Mouse (Mus musculus) midbrain, embryonic 13.5 days (tissue): ENCODE measurements around the gene Cpsf4. TPM values are rescaled to one million over a fixed set of nuclear protein-coding genes. Genes with fewer than 3 reads are reported as not detected.
"Not testable (repeated sequence)": the region's sequence is repeated elsewhere in the genome, so short reads cannot be mapped to it uniquely, and the experiment has no call there.

Experiments used
- ATAC-seq: fragments of 200-750 bp; cut with Nextera tagmentation; 2 replicates; pipeline ENCODE4 v1.8.0; 2017; ENCODE audit warnings: mild to moderate bottlenecking, moderate TSS enrichment, moderate library complexity
- H3K27ac ChIP-seq: fragments of 300-500 bp; sonication (generic); 2 replicates; pipeline ENCODE4 v1.5.1; 2015; ENCODE audit warnings: inconsistent platforms, mild to moderate bottlenecking, moderate library complexity
- H3K27me3 ChIP-seq: fragments of 300-500 bp; sonication (generic); 2 replicates; pipeline ENCODE4 v1.6.1; 2015; ENCODE audit warnings: mild to moderate bottlenecking, inconsistent platforms
- H3K36me3 ChIP-seq: fragments of 300-500 bp; sonication (generic); 2 replicates; pipeline ENCODE4 v1.6.1; 2015; ENCODE audit warnings: mild to moderate bottlenecking, inconsistent platforms
- H3K4me1 ChIP-seq: fragments of 300-500 bp; sonication (generic); replicated peaks from 2 replicates; pipeline ENCODE4 v1.6.1; 2015; ENCODE audit warnings: inconsistent platforms
- H3K4me2 ChIP-seq: fragments of 300-500 bp; sonication (generic); replicated peaks from 2 replicates; pipeline ENCODE4 v1.6.1; 2015; ENCODE audit warnings: moderate library complexity, mild to moderate bottlenecking, inconsistent platforms
- H3K4me3 ChIP-seq: fragments of 300-500 bp; sonication (generic); replicated peaks from 2 replicates; pipeline ENCODE4 v1.5.1; 2015; ENCODE audit warnings: mild to moderate bottlenecking, inconsistent platforms
- H3K9ac ChIP-seq: fragments of 300-500 bp; sonication (generic); replicated peaks from 2 replicates; pipeline ENCODE4 v1.6.1; 2015; ENCODE audit warnings: mild to moderate bottlenecking, inconsistent platforms
- H3K9me3 ChIP-seq: fragments of 300-500 bp; sonication (generic); 2 replicates; pipeline ENCODE4 v1.6.1; 2016; ENCODE audit warnings: mild to moderate bottlenecking, inconsistent platforms
- WGBS: fragments of 180-500 bp; shearing (Covaris S2); methylation state at CpG from one replicate; pipeline ENCODE4 v1.1.7; 2015; 5-methylcytosine and 5-hydroxymethylcytosine counted together
- polyA plus RNA-seq: library from polyadenylated mRNA; unstranded; fragments of >200 nt; fragmentation: Nextera tagmentation; extraction: Ambion mirVana; gene quantifications from 2 replicates; pipeline ENCODE4 v1.2.1, GENCODE M21; 2015

The Cpsf4 gene
- polyA plus RNA-seq: 57.2 and 58.9 TPM in 2 replicates

DNA sequence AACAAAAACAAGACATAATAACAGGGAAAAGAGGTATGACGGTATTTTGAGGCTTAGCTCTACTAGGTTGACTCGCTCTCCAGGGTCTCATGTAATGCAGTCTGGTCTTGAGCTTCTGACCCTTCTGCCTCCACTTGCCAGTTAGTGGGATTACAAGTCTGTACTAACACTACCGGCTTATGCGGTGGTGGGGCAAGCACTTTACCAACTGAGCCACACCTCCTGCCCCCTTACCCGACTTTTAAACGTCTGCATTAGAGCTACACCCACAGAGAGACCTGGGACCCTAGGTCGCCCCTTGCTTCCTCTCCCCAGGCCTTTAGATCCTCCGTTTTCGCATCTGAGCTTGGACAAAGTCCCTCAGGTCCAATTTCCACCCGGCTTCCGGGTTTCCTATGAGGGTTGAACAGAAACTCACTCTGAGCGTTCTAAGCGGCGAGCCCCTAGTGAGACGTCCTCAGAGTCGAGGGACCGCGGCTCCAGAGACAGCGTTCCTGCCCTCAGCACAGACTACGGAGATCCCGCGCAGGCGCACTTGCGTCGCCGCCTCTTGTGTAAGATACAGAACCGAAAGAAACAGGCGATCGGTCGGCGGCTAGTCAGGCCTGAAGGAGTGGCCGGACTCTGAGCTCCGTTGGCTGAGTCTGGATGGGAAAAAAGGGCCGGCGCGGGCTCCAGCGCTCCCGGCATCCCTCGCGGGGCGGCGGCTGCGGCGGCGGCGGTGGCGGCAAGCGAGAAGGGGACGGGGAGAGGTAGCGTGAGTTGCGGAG lies at the start of gene Cpsf4, which contains the start of gene Ptcd1:
TSS of gene Cpsf4 (plus strand) at position 678 of the 770 bp plus-strand sequence.
TSS of gene Ptcd1 (minus strand) at position 573 of the 770 bp plus-strand sequence.
- peak within 1 kb of the TSS; percentile 94 for H3K4me3 ChIP-seq
- H3K36me3 ChIP-seq: peaks cover 45% of the 10 kb centered on the region
- ATAC-seq: peak; percentile 96
- H3K9me3 ChIP-seq: no peaks in the 10 kb centered on the region
- H3K27me3 ChIP-seq: no peaks in the 10 kb centered on the region
- WGBS: under 1% methylated on average over 51 of the region's 51 CpGs
- peaks cover 27% of the 10 kb centered on the region for H3K4me1 ChIP-seq
- peak within 1 kb of the TSS; percentile 97 for H3K4me2 ChIP-seq
- H3K27ac ChIP-seq: peak within 1 kb of the TSS; percentile 81
- peak within 1 kb of the TSS; percentile 93 for H3K9ac ChIP-seq

DNA sequence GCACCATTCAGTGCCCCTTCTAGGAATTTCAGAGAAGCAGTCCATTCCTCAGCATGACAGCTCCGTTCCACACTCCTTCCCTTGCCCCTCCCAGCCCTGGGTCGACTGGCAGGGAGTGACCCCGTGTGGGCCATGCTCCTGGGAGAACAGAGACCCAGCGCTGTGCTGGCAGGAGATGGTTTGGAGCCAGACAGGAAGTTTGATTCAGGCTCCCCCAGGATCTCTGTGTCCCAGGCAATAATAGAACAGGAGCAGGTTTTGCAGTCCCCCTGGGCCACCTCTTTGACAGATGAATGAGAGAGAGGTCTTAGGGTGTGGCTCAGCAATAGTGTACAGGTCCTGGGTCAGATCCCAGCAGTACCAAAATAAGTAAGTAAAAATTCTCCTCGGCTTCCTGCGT lies 49.0 kb upstream of the Cpsf4 start:
- Histone ChIP-seq H3K27ac (no peak overlapping the region), H3K36me3 (no peaks in the 10 kb centered on the region), H3K27me3 (peaks cover 31% of the 10 kb centered on the region), H3K9me3 (no peaks in the 10 kb centered on the region), H3K4me3 (no peak overlapping the region), H3K4me1 (peaks cover 14% of the 10 kb centered on the region), H3K9ac (no peak overlapping the region), H3K4me2 (no peak overlapping the region)
- 70% methylated on average over 6 of the region's 6 CpGs for WGBS
- no peak for ATAC-seq

- Histone ChIP-seq H3K4me3 (no peak overlapping the region), H3K27ac (no peak overlapping the region), H3K9ac (no peak overlapping the region), H3K27me3 (peaks cover 27% of the 10 kb centered on the region), H3K36me3 (peaks cover 2% of the 10 kb centered on the region), H3K4me2 (no peak overlapping the region), H3K9me3 (no peaks in the 10 kb centered on the region), H3K4me1 (peaks cover 14% of the 10 kb centered on the region)
- WGBS: 88% methylated on average over 5 of the region's 5 CpGs
- no peak for ATAC-seq
Observed at GRCm38 (mm10) chr5:145118461-145118860, 48.6 kb upstream of the Cpsf4 start.

GRCm38 (mm10) chr5:145119385-145119784 lies 47.6 kb upstream of the Cpsf4 start:
- H3K9ac ChIP-seq: no peak overlapping the region
- no peak overlapping the region for H3K4me2 ChIP-seq
- H3K36me3 ChIP-seq: peaks cover 11% of the 10 kb centered on the region
- peaks cover 19% of the 10 kb centered on the region for H3K27me3 ChIP-seq
- no peaks in the 10 kb centered on the region for H3K9me3 ChIP-seq
- H3K4me3 ChIP-seq: no peak overlapping the region
- H3K27ac ChIP-seq: no peak overlapping the region
- WGBS: 87% methylated on average over 2 of the region's 2 CpGs
- ATAC-seq: no peak
- H3K4me1 ChIP-seq: peaks cover 6% of the 10 kb centered on the region; the same call in 1 of the 2 replicates

GRCm38 (mm10) chr5:145120921-145121320 lies 46.1 kb upstream of the Cpsf4 start:
- H3K27ac ChIP-seq: no peak overlapping the region
- no peaks in the 10 kb centered on the region for H3K9me3 ChIP-seq
- H3K27me3 ChIP-seq: 0 out of 2 replicates have a peak, but pooled peaks cover 5% of the 10 kb centered on the region
- H3K4me1 ChIP-seq: no peaks in the 10 kb centered on the region
- H3K36me3 ChIP-seq: peaks cover 27% of the 10 kb centered on the region
- no peak for ATAC-seq
- H3K4me3 ChIP-seq: no peak overlapping the region
- H3K9ac ChIP-seq: no peak overlapping the region
- 87% methylated on average over 7 of the region's 7 CpGs for WGBS
- H3K4me2 ChIP-seq: no peak overlapping the region

GRCm38 (mm10) chr5:145123396-145123795 lies 43.6 kb upstream of the Cpsf4 start:
- Histone ChIP-seq H3K27ac (no peak overlapping the region), H3K9me3 (no peaks in the 10 kb centered on the region), H3K27me3 (no peaks in the 10 kb centered on the region), H3K9ac (no peak overlapping the region), H3K4me2 (no peak overlapping the region), H3K36me3 (peaks cover 50% of the 10 kb centered on the region), H3K4me1 (no peaks in the 10 kb centered on the region), H3K4me3 (no peak overlapping the region)
- ATAC-seq: no peak
- WGBS: 95% methylated on average over 19 of the region's 19 CpGs

DNA sequence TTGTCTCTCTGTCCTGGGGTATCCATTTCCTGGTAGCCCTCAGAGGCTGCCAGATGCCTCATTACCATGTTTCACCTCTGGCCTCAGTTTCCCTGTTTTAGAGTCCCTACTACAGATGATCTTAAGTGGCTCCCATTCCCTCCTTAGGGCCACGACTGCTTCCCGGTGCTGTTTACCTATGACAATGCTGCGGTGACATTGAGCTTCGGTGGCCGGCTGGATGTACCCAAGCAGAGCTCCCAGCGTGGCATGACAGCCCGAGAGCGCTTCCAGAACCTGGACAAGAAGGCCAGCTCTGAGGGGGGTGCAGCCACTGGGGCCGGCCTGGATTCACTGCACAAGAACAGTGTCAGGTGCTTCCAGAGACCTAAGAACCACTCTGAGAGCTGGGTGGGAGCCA lies 40.4 kb upstream of the Cpsf4 start:
- no peak overlapping the region for H3K9ac ChIP-seq
- H3K27ac ChIP-seq: no peak overlapping the region
- no peak overlapping the region for H3K4me2 ChIP-seq
- H3K36me3 ChIP-seq: peaks cover 80% of the 10 kb centered on the region
- no peaks in the 10 kb centered on the region for H3K27me3 ChIP-seq
- H3K4me1 ChIP-seq: no peaks in the 10 kb centered on the region
- H3K4me3 ChIP-seq: no peak overlapping the region
- no peak for ATAC-seq
- H3K9me3 ChIP-seq: no peaks in the 10 kb centered on the region
- WGBS: 97% methylated on average over 9 of the region's 9 CpGs

DNA sequence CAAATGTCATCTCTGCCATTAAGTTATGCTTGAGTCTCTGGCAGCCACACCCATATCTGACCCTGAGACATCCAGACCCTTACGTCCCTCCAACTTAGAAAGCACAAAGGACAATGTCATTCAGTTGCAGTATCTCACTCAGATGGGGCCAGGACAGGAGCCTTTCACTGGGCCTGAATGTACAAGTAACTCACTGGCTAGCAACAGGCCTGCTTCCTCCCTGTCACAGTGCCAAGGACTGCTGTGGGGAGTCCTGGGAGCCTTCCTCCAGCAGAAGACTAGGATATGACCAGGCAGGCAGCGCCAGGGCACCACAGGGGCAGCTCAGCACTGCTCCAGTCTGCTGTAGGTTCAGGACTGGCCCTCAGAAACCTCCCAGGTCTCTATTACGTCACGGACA lies 37.9 kb upstream of the Cpsf4 start:
- no peak for ATAC-seq
- H3K4me1 ChIP-seq: no peaks in the 10 kb centered on the region
- 93% methylated on average over 4 of the region's 4 CpGs for WGBS
- H3K9me3 ChIP-seq: no peaks in the 10 kb centered on the region
- no peak overlapping the region for H3K4me2 ChIP-seq
- H3K27ac ChIP-seq: no peak overlapping the region
- H3K27me3 ChIP-seq: no peaks in the 10 kb centered on the region
- peaks cover 96% of the 10 kb centered on the region for H3K36me3 ChIP-seq
- no peak overlapping the region for H3K4me3 ChIP-seq
- no peak overlapping the region for H3K9ac ChIP-seq

DNA sequence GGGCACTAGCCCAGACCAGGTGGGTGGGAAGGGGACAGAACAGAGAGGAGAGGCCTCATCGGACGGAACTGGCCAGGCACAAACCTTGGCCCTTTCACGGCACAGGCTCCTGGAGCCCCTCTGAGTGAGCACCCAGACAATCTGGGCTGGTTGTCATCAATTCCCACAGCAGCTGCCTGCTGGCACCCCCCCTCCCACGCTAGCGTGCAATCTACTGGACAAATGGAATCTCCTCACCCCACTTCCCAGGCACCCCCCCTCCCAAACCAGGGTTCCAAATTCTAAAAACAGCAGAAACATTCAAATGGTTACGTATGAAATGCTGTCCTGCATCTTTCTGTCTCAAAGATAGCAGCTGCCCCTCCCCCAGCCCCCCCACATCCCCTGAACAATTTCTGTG lies 37.2 kb upstream of the Cpsf4 start:
- H3K27me3 ChIP-seq, ATAC-seq, H3K4me3 ChIP-seq, H3K27ac ChIP-seq, H3K9me3 ChIP-seq, H3K4me2 ChIP-seq, H3K9ac ChIP-seq, H3K4me1 ChIP-seq: not testable (repeated sequence)
- WGBS: 95% methylated on average over 6 of the region's 6 CpGs
- peaks cover 96% of the 10 kb centered on the region for H3K36me3 ChIP-seq

DNA sequence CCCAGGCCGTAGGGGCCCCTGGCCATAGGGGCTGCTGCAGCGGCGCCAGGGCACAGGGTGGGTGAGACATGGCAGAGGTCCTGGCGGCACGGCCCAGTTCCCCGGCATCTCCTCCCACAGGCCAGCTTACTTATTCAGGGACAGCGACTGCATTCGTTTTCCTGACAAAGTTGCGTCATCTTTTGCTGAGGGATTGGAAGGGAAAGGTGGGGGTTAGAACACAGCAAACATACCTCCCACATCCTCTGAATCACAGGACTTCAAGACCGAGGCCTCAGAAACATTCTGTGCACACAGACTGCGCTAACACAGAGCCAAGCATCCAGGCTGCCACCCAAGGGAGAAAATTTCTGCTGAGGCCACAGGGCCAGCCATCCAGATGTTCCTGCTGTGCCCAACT lies 36.8 kb upstream of the Cpsf4 start:
- Histone ChIP-seq H3K27ac (no peak overlapping the region), H3K4me2 (no peak overlapping the region), H3K9ac (no peak overlapping the region), H3K4me3 (no peak overlapping the region), H3K27me3 (no peaks in the 10 kb centered on the region), H3K9me3 (no peaks in the 10 kb centered on the region), H3K36me3 (peaks cover 96% of the 10 kb centered on the region), H3K4me1 (no peaks in the 10 kb centered on the region)
- no peak for ATAC-seq
- WGBS: 94% methylated on average over 11 of the region's 11 CpGs

GRCm38 (mm10) chr5:145130995-145131394 lies 36.0 kb upstream of the Cpsf4 start:
- no peak overlapping the region for H3K4me2 ChIP-seq
- H3K4me1 ChIP-seq: no peaks in the 10 kb centered on the region
- peaks cover 96% of the 10 kb centered on the region for H3K36me3 ChIP-seq
- no peak for ATAC-seq
- WGBS: 91% methylated on average over 3 of the region's 3 CpGs
- H3K27me3 ChIP-seq: no peaks in the 10 kb centered on the region
- H3K27ac ChIP-seq: no peak overlapping the region
- H3K4me3 ChIP-seq: no peak overlapping the region
- H3K9ac ChIP-seq: no peak overlapping the region
- no peaks in the 10 kb centered on the region for H3K9me3 ChIP-seq

DNA sequence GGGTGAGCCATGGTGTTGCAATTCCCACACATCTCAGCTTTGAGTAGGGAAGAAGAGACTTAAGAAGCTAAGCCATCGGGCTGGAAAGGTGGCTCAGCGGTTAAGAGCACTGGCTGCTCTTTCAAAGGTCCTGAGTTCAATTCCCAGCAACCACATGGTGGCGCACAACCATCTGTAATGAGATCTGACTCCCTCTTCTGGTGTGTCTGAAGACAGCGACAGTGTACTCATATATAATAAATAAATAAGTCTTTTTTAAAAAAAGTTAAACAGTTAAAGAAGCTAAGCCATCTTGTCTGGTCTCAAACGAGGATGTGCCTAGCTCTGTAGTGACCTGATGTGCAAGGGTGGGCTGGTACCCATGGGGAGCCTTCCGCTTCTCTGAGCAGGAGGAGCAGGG lies 33.7 kb upstream of the Cpsf4 start:
- 89% methylated on average over 6 of the region's 6 CpGs for WGBS
- not testable (repeated sequence) for ATAC-seq, H3K27ac ChIP-seq, H3K4me3 ChIP-seq, H3K27me3 ChIP-seq, H3K9me3 ChIP-seq, H3K9ac ChIP-seq, H3K4me2 ChIP-seq
- Histone ChIP-seq H3K4me1 (peaks cover 14% of the 10 kb centered on the region), H3K36me3 (peaks cover 88% of the 10 kb centered on the region)
